Mouse (Mus musculus): ENCODE data around the gene Apol11b. TPM values are rescaled to one million over a fixed set of nuclear protein-coding genes. Genes with fewer than 3 reads are reported as not detected.

Gene Apol11b
- polyA plus RNA-seq, 1 experiment from 2014 or later: 0.16 TPM

Other genes starting within 250 kb of the Apol11b start
- gene Apol7a, start 244.2 kb downstream of the Apol11b start, polyA plus RNA-seq (2015; fragmentation: Nextera tagmentation; extraction: Ambion mirVana): 0.15 TPM in 1 of 2 replicates, not detected in the other
- 0.69 and 0.90 TPM in 2 replicates for gene Apol9a, start 232.2 kb downstream of the Apol11b start, polyA plus RNA-seq (2015; fragmentation: Nextera tagmentation; extraction: Ambion mirVana)
- 0.27 and 0.46 TPM in 2 replicates for gene Apol7b, start 195.8 kb downstream of the Apol11b start, polyA plus RNA-seq (2015; fragmentation: Nextera tagmentation; extraction: Ambion mirVana)
- 0.05 TPM in 1 of 2 replicates, not detected in the other for gene Apol10a, start 166.2 kb downstream of the Apol11b start, polyA plus RNA-seq (2015; fragmentation: Nextera tagmentation; extraction: Ambion mirVana)
- 0.09 and 0.27 TPM in 2 replicates for gene Apol11a, start 135.0 kb downstream of the Apol11b start, polyA plus RNA-seq (2015; fragmentation: Nextera tagmentation; extraction: Ambion mirVana)
- 11.8 and 13.3 TPM in 2 replicates for gene Apol7c, start 110.0 kb downstream of the Apol11b start, polyA plus RNA-seq (2015; fragmentation: Nextera tagmentation; extraction: Ambion mirVana)
- gene 1700025B11Rik, start 81.4 kb downstream of the Apol11b start, polyA plus RNA-seq (2015; fragmentation: Nextera tagmentation; extraction: Ambion mirVana): not detected in 2 replicates
- gene Apol10b, start 47.2 kb downstream of the Apol11b start, polyA plus RNA-seq (2015; fragmentation: Nextera tagmentation; extraction: Ambion mirVana): 0.49 and 0.59 TPM in 2 replicates
- gene Gm36245, start 44.0 kb downstream of the Apol11b start, polyA plus RNA-seq (2015; fragmentation: Nextera tagmentation; extraction: Ambion mirVana): not detected in 2 replicates
- 7.2 and 8.1 TPM in 2 replicates for gene Apol7e, start 55.6 kb upstream of the Apol11b start, polyA plus RNA-seq (2015; fragmentation: Nextera tagmentation; extraction: Ambion mirVana)
- gene Apol9b, start 85.8 kb upstream of the Apol11b start, polyA plus RNA-seq (2015; fragmentation: Nextera tagmentation; extraction: Ambion mirVana): 1.6 and 2.3 TPM in 2 replicates
- 0.06 TPM in 1 of 2 replicates, not detected in the other for gene Apol8, start 113.7 kb upstream of the Apol11b start, polyA plus RNA-seq (2015; fragmentation: Nextera tagmentation; extraction: Ambion mirVana)
- 62.3 and 71.0 TPM in 2 replicates for gene Myh9, start 198.9 kb upstream of the Apol11b start, polyA plus RNA-seq (2015; fragmentation: Nextera tagmentation; extraction: Ambion mirVana)